Mouse (Mus musculus): ENCODE measurements around the gene Atg9b. TPM values are rescaled to one million over a fixed set of nuclear protein-coding genes. Genes with fewer than 3 reads are reported as not detected.

Gene Atg9b
- polyA plus RNA-seq (2014; fragmentation: Illumina TruSeq; extraction: RNeasy Lipid Tissue Mini Kit (QIAGEN cat#74804); ENCODE audit: low read depth, low replicate concordance), result not detected

GRCm38 (mm10) chr5:24391864-24392263 is at the start of gene Atg9b:
Atg9b (minus strand) TSS chr5:24392143.

GRCm38 (mm10) chr5:24423129-24424003 is 31.4 kb upstream of the Atg9b start, which contains the start of the genes Cdk5 and Slc4a2:
Cdk5 (minus strand) TSS chr5:24423530.
Slc4a2 (plus strand) TSS chr5:24423837.

GRCm38 (mm10) chr5:24413042-24413693 is 21.2 kb upstream of the Atg9b start, which contains the start of gene Asic3:
Asic3 (plus strand) TSS chr5:24413392.

GRCm38 (mm10) chr5:24393392-24393997 is 1.6 kb upstream of the Atg9b start, which contains the start of gene Abcb8:
Abcb8 (plus strand) TSS chr5:24393663.

GRCm38 (mm10) chr5:24364508-24364907 is 27.4 kb downstream of the Atg9b start, which contains the start of gene Nos3:
Nos3 (plus strand) TSS chr5:24364810.

GRCm38 (mm10) chr5:24351278-24351677 is 40.7 kb downstream of the Atg9b start, which contains the start of gene Kcnh2:
Kcnh2 (minus strand) TSS chr5:24351604.

Other genes with a start within 250 kb of the Atg9b start
- 3.9 TPM for gene Nupl2, start 227.2 kb downstream of the Atg9b start, polyA plus RNA-seq (2014; fragmentation: Illumina TruSeq; extraction: RNeasy Lipid Tissue Mini Kit (QIAGEN cat#74804); ENCODE audit: low read depth, low replicate concordance)
- gene Kcnh2, start 40.5 kb downstream of the Atg9b start, polyA plus RNA-seq (2014; fragmentation: Illumina TruSeq; extraction: RNeasy Lipid Tissue Mini Kit (QIAGEN cat#74804); ENCODE audit: low read depth, low replicate concordance), result not detected
- gene Nos3, start 27.3 kb downstream of the Atg9b start, polyA plus RNA-seq (2014; fragmentation: Illumina TruSeq; extraction: RNeasy Lipid Tissue Mini Kit (QIAGEN cat#74804); ENCODE audit: low read depth, low replicate concordance), result 0.20 TPM
- 2.7 TPM for gene Abcb8, start 1.5 kb upstream of the Atg9b start, polyA plus RNA-seq (2014; fragmentation: Illumina TruSeq; extraction: RNeasy Lipid Tissue Mini Kit (QIAGEN cat#74804); ENCODE audit: low read depth, low replicate concordance)
- gene Asic3, start 21.2 kb upstream of the Atg9b start, polyA plus RNA-seq (2014; fragmentation: Illumina TruSeq; extraction: RNeasy Lipid Tissue Mini Kit (QIAGEN cat#74804); ENCODE audit: low read depth, low replicate concordance), result not detected
- 13.7 TPM for gene Cdk5, start 31.4 kb upstream of the Atg9b start, polyA plus RNA-seq (2014; fragmentation: Illumina TruSeq; extraction: RNeasy Lipid Tissue Mini Kit (QIAGEN cat#74804); ENCODE audit: low read depth, low replicate concordance)
- gene Slc4a2, start 31.7 kb upstream of the Atg9b start, polyA plus RNA-seq (2014; fragmentation: Illumina TruSeq; extraction: RNeasy Lipid Tissue Mini Kit (QIAGEN cat#74804); ENCODE audit: low read depth, low replicate concordance), result 4.1 TPM
- 3.7 TPM for gene Fastk, start 53.1 kb upstream of the Atg9b start, polyA plus RNA-seq (2014; fragmentation: Illumina TruSeq; extraction: RNeasy Lipid Tissue Mini Kit (QIAGEN cat#74804); ENCODE audit: low read depth, low replicate concordance)
- 0.93 TPM for gene Tmub1, start 55.7 kb upstream of the Atg9b start, polyA plus RNA-seq (2014; fragmentation: Illumina TruSeq; extraction: RNeasy Lipid Tissue Mini Kit (QIAGEN cat#74804); ENCODE audit: low read depth, low replicate concordance)
- gene Agap3, start 60.0 kb upstream of the Atg9b start, polyA plus RNA-seq (2014; fragmentation: Illumina TruSeq; extraction: RNeasy Lipid Tissue Mini Kit (QIAGEN cat#74804); ENCODE audit: low read depth, low replicate concordance), result 1.3 TPM
- gene Gbx1, start 135.1 kb upstream of the Atg9b start, polyA plus RNA-seq (2014; fragmentation: Illumina TruSeq; extraction: RNeasy Lipid Tissue Mini Kit (QIAGEN cat#74804); ENCODE audit: low read depth, low replicate concordance), result not detected
- gene Asb10, start 148.8 kb upstream of the Atg9b start, polyA plus RNA-seq (2014; fragmentation: Illumina TruSeq; extraction: RNeasy Lipid Tissue Mini Kit (QIAGEN cat#74804); ENCODE audit: low read depth, low replicate concordance), result not detected
- not detected for gene 4931409K22Rik, start 164.7 kb upstream of the Atg9b start, polyA plus RNA-seq (2014; fragmentation: Illumina TruSeq; extraction: RNeasy Lipid Tissue Mini Kit (QIAGEN cat#74804); ENCODE audit: low read depth, low replicate concordance)
- 11.4 TPM for gene Abcf2, start 185.3 kb upstream of the Atg9b start, polyA plus RNA-seq (2014; fragmentation: Illumina TruSeq; extraction: RNeasy Lipid Tissue Mini Kit (QIAGEN cat#74804); ENCODE audit: low read depth, low replicate concordance)
- gene Chpf2, start 194.6 kb upstream of the Atg9b start, polyA plus RNA-seq (2014; fragmentation: Illumina TruSeq; extraction: RNeasy Lipid Tissue Mini Kit (QIAGEN cat#74804); ENCODE audit: low read depth, low replicate concordance), result 0.73 TPM
- 1.7 TPM for gene Smarcd3, start 232.3 kb upstream of the Atg9b start, polyA plus RNA-seq (2014; fragmentation: Illumina TruSeq; extraction: RNeasy Lipid Tissue Mini Kit (QIAGEN cat#74804); ENCODE audit: low read depth, low replicate concordance)